Mouse (Mus musculus) heart, postnatal 0 days (tissue): ENCODE results near the gene Sat2.
A peak's percentile ranks its signal among the peaks of the same experiment; 100 is the strongest.

Experiments used
- CTCF ChIP-seq: IDR thresholded peaks from 2 replicates; pipeline ENCODE4 v1.5.1; 2016; ENCODE audit warnings: antibody characterized with exemption, control low read depth, low read depth
- EP300 ChIP-seq: IDR thresholded peaks from 2 replicates; pipeline ENCODE4 v1.6.1; 2016; ENCODE audit warnings: antibody characterized with exemption, low read depth

- TF ChIP-seq CTCF, result 0 out of 2 replicates have a peak, but pooled peaks have one; percentile 4
- TF ChIP-seq EP300, result no peak
Observed at GRCm38 (mm10) chr11:69599436-69599835, 22.4 kb upstream of the Sat2 start.
